Mouse (Mus musculus): Measurements from ENCODE around the gene Olfr430. TPM values are rescaled to one million over a fixed set of nuclear protein-coding genes. Genes with fewer than 3 reads are reported as not detected.
"Not testable (repeated sequence)": the region's sequence is repeated elsewhere in the genome, so short reads cannot be mapped to it uniquely, and the experiment has no call there.

The Olfr430 gene
- polyA plus RNA-seq (2014; fragmentation: Nextera tagmentation; extraction: Ambion mirVana) = not detected in 2 replicates

DNA sequence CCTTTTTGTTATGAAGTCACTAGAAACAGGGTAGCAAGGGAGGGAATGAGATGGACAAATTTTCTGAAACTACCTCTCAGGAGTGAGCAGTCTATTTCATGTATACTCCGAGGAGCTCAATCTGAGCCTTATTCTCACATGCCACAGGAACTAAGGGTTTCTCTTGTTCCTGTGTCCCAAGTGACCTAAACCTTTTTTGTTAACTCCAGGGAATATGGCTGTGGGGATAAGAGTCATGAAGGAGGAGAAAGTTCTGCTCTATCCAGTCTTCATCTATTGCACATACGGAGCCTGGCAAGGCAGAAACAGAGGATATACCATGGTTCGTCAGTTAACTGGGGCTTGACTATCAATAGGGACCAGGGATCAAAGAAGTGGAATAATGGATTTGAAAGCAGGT, at the start of gene Olfr430:
TSS of gene Olfr430 (plus strand) at position 301 of the 400 bp plus-strand sequence.
- Histone ChIP-seq H3K4me3 (replicated peaks; ENCODE audit: low read depth, low read length) (no peak within 1 kb of the TSS), H3K27me3 (ENCODE audit: control insufficient read depth, insufficient read depth, low read length) (no peaks in the 10 kb centered on the region), H3K36me3 (ENCODE audit: control insufficient read depth, insufficient read depth, low read length) (no peaks in the 10 kb centered on the region), H3K9me3 (ENCODE audit: control insufficient read depth, low read length) (no peaks in the 10 kb centered on the region), H3K4me1 (ENCODE audit: control insufficient read depth, insufficient read depth, low read length) (no peaks in the 10 kb centered on the region), H3K27ac (replicated peaks; ENCODE audit: low read depth, low read length) (no peak within 1 kb of the TSS), H3K9ac (replicated peaks; ENCODE audit: low read length) (no peak within 1 kb of the TSS), H3K4me2 (ENCODE audit: low read length) (no peak within 1 kb of the TSS)
- 86% methylated on average over 3 of the region's 3 CpGs for WGBS
- ATAC-seq (ENCODE audit: low FRiP score, low TSS enrichment) (no peak), DNase-seq (no peak)

DNA sequence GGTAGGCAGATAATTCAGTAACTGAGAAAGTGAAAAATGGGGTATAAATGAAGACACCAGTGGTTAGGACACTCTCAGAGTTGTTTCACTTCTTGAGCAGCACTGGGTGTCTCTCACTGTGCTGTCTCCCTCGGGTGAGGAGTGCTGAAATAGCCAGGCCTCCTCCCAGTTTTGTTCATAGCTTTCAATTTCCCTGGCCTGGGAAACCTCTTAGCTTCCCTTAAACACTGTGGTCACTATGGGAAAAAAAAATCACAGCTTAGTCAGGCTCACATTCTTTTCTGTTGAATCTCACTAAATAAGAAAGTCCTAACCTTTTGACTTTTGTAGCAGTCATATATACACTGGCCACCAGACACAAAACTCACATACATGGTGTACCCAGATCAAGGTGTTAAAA, 34.7 kb upstream of the Olfr430 start, which contains the start of gene Ifi205:
TSS of gene Ifi205 (minus strand) at position 113 of the 400 bp plus-strand sequence.
- WGBS = 42% methylated on average over 1 of the region's 1 CpGs
- Histone ChIP-seq H3K27me3 (ENCODE audit: control insufficient read depth, insufficient read depth, low read length) (no peaks in the 10 kb centered on the region), H3K27ac (replicated peaks; ENCODE audit: low read depth, low read length) (no peak within 1 kb of the TSS), H3K4me1 (ENCODE audit: control insufficient read depth, insufficient read depth, low read length) (no peaks in the 10 kb centered on the region), H3K36me3 (ENCODE audit: control insufficient read depth, insufficient read depth, low read length) (no peaks in the 10 kb centered on the region), H3K4me2 (ENCODE audit: low read length) (no peak within 1 kb of the TSS), H3K4me3 (replicated peaks; ENCODE audit: low read depth, low read length) (no peak within 1 kb of the TSS), H3K9ac (replicated peaks; ENCODE audit: low read length) (no peak within 1 kb of the TSS), H3K9me3 (ENCODE audit: control insufficient read depth, low read length) (no peaks in the 10 kb centered on the region)
- ATAC-seq (ENCODE audit: low FRiP score, low TSS enrichment) (no peak), DNase-seq (no peak)

GRCm38 (mm10) chr1:174035841-174036240, 30.6 kb upstream of the Olfr430 start:
- 74% methylated on average over 4 of the region's 4 CpGs for WGBS
- DNase-seq = peak; percentile 1

GRCm38 (mm10) chr1:174038480-174038879, 27.9 kb upstream of the Olfr430 start:
- ATAC-seq (ENCODE audit: low FRiP score, low TSS enrichment) (no peak), DNase-seq (no peak)
- no peaks in the 10 kb centered on the region for H3K27me3 ChIP-seq (ENCODE audit: control insufficient read depth, insufficient read depth, low read length)
- H3K4me1 ChIP-seq (ENCODE audit: control insufficient read depth, insufficient read depth, low read length) = no peaks in the 10 kb centered on the region
- no peak overlapping the region for H3K4me3 ChIP-seq (replicated peaks; ENCODE audit: low read depth, low read length)
- H3K9me3 ChIP-seq (ENCODE audit: control insufficient read depth, low read length) = no peaks in the 10 kb centered on the region
- H3K27ac ChIP-seq (replicated peaks; ENCODE audit: low read depth, low read length) = no peak overlapping the region
- 98% methylated on average over 3 of the region's 3 CpGs for WGBS
- no peak overlapping the region for H3K9ac ChIP-seq (replicated peaks; ENCODE audit: low read length)
- H3K36me3 ChIP-seq (ENCODE audit: control insufficient read depth, insufficient read depth, low read length) = no peaks in the 10 kb centered on the region
- H3K4me2 ChIP-seq (ENCODE audit: low read length) = no peak overlapping the region

More at GRCm38 (mm10) chr1:174035841-174036240, 30.6 kb upstream of the Olfr430 start:
- Histone ChIP-seq H3K36me3 (ENCODE audit: control insufficient read depth, insufficient read depth, low read length) (no peaks in the 10 kb centered on the region), H3K27me3 (ENCODE audit: control insufficient read depth, insufficient read depth, low read length) (no peaks in the 10 kb centered on the region), H3K9me3 (ENCODE audit: control insufficient read depth, low read length) (no peaks in the 10 kb centered on the region), H3K9ac (replicated peaks; ENCODE audit: low read length) (no peak overlapping the region), H3K4me1 (ENCODE audit: control insufficient read depth, insufficient read depth, low read length) (no peaks in the 10 kb centered on the region), H3K27ac (replicated peaks; ENCODE audit: low read depth, low read length) (no peak overlapping the region), H3K4me3 (replicated peaks; ENCODE audit: low read depth, low read length) (no peak overlapping the region), H3K4me2 (ENCODE audit: low read length) (no peak overlapping the region)
- no peak for ATAC-seq (ENCODE audit: low FRiP score, low TSS enrichment)

DNA sequence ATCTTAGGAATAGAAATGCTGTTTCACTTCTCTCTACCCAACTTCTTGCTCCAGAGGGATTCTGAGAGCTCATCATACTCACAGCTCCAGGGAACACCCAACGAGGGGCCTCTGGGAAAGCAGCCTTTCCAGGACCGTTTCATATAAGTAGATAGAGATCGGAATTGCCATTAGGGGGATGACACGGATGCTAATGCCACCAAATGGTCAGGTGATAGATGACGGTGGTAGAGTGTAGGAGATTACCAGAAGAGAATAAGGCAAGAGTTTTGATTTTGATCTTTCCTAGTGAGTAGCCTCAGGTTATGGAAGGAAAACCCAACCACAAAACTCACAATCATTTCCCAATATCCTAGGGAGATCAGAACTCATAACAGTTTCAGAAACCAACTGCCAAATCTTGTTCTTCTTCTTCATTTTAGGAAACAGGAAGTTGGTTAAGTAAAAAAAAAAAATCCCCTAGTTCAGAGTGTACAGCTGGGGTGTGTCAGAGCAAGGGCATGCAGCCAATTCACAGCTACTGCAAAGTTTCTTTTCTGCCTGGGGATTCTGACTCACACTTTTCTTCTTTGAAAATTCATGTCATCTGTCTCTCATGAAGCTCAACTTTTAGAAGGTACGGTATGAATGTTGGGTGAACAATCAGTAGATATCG, 25.8 kb upstream of the Olfr430 start, which contains the start of gene Olfr433:
TSS of gene Olfr433 (plus strand) at position 183 of the 655 bp plus-strand sequence.
- DNase-seq = no peak
- 92% methylated on average over 7 of the region's 7 CpGs for WGBS
- Histone ChIP-seq H3K4me3 (replicated peaks; ENCODE audit: low read depth, low read length) (no peak within 1 kb of the TSS), H3K9ac (replicated peaks; ENCODE audit: low read length) (no peak within 1 kb of the TSS), H3K4me1 (ENCODE audit: control insufficient read depth, insufficient read depth, low read length) (no peaks in the 10 kb centered on the region), H3K9me3 (ENCODE audit: control insufficient read depth, low read length) (no peaks in the 10 kb centered on the region), H3K27me3 (ENCODE audit: control insufficient read depth, insufficient read depth, low read length) (no peaks in the 10 kb centered on the region), H3K27ac (replicated peaks; ENCODE audit: low read depth, low read length) (no peak within 1 kb of the TSS), H3K36me3 (ENCODE audit: control insufficient read depth, insufficient read depth, low read length) (no peaks in the 10 kb centered on the region), H3K4me2 (ENCODE audit: low read length) (no peak within 1 kb of the TSS)
- no peak for ATAC-seq (ENCODE audit: low FRiP score, low TSS enrichment)

DNA sequence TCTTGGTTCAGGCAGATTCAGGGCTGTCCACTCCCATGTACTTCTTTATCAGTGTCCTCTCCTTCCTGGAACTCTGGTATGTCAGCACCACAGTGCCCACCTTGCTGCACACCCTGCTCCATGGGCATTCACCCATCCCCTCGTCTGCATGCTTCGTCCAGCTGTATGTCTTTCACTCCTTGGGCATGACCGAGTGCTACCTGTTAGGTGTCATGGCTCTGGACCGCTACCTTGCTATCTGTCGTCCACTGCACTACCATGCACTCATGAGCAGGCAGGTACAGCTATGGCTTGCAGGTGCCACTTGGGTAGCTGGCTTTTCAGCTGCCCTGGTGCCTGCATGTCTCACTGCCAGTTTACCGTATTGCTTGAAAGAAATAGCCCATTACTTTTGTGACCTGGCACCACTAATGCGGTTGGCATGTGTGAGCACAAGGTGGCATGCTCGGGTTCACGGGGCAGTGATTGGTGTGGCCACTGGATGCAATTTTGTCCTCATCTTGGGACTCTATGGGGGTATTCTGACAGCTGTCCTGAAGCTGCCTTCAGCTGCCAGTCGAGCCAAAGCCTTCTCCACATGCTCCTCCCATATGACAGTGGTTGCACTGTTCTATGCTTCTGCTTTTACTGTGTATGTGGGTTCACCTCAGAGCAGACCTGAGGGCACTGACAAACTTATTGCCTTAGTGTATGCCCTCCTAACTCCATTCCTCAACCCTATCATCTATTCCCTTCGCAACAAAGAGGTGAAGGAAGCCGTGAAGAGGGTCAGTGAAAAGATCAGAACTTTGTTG, 24.1 kb upstream of the Olfr430 start:
- H3K27me3 ChIP-seq (ENCODE audit: control insufficient read depth, insufficient read depth, low read length); H3K27ac ChIP-seq (replicated peaks; ENCODE audit: low read depth, low read length); H3K4me3 ChIP-seq (replicated peaks; ENCODE audit: low read depth, low read length); ATAC-seq (ENCODE audit: low FRiP score, low TSS enrichment); H3K36me3 ChIP-seq (ENCODE audit: control insufficient read depth, insufficient read depth, low read length); H3K9ac ChIP-seq (replicated peaks; ENCODE audit: low read length); H3K4me2 ChIP-seq (ENCODE audit: low read length); DNase-seq; H3K9me3 ChIP-seq (ENCODE audit: control insufficient read depth, low read length); H3K4me1 ChIP-seq (ENCODE audit: control insufficient read depth, insufficient read depth, low read length): not testable (repeated sequence)
- WGBS = 94% methylated on average over 12 of the region's 12 CpGs

DNA sequence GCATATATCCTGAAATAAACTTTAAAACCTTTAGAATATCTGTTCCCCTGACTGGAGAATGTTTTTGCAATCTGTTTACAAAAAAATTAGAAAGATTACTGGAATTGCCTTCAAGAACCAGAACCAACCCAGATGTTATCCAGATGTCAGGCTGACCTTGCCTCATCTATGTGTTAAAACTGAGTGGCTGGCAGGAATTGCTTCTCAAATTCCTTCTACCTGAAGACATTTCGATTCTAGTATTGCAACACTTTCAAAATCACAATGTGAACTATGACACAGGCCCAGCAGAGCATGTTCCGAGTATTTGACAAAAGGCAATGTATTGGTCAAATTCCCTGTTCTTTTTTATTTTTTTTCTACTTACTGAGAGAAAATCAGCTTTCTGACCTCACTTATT, 22.0 kb upstream of the Olfr430 start:
- Histone ChIP-seq H3K27ac (replicated peaks; ENCODE audit: low read depth, low read length) (no peak overlapping the region), H3K9ac (replicated peaks; ENCODE audit: low read length) (no peak overlapping the region), H3K27me3 (ENCODE audit: control insufficient read depth, insufficient read depth, low read length) (no peaks in the 10 kb centered on the region), H3K4me2 (ENCODE audit: low read length) (no peak overlapping the region), H3K4me1 (ENCODE audit: control insufficient read depth, insufficient read depth, low read length) (no peaks in the 10 kb centered on the region), H3K4me3 (replicated peaks; ENCODE audit: low read depth, low read length) (no peak overlapping the region), H3K36me3 (ENCODE audit: control insufficient read depth, insufficient read depth, low read length) (no peaks in the 10 kb centered on the region), H3K9me3 (ENCODE audit: control insufficient read depth, low read length) (no peaks in the 10 kb centered on the region)
- no peak for DNase-seq
- 77% methylated on average over 2 of the region's 2 CpGs for WGBS
- ATAC-seq (ENCODE audit: low FRiP score, low TSS enrichment) = no peak

- H3K4me1 ChIP-seq (ENCODE audit: control insufficient read depth, insufficient read depth, low read length); H3K27me3 ChIP-seq (ENCODE audit: control insufficient read depth, insufficient read depth, low read length); H3K4me3 ChIP-seq (replicated peaks; ENCODE audit: low read depth, low read length); ATAC-seq (ENCODE audit: low FRiP score, low TSS enrichment); H3K4me2 ChIP-seq (ENCODE audit: low read length); H3K9ac ChIP-seq (replicated peaks; ENCODE audit: low read length); H3K27ac ChIP-seq (replicated peaks; ENCODE audit: low read depth, low read length); H3K9me3 ChIP-seq (ENCODE audit: control insufficient read depth, low read length); H3K36me3 ChIP-seq (ENCODE audit: control insufficient read depth, insufficient read depth, low read length); DNase-seq: not testable (repeated sequence)
- WGBS = 86% methylated on average over 6 of the region's 6 CpGs
These were observed 18.2 kb upstream of the Olfr430 start for GRCm38 (mm10) chr1:174048227-174048626.

Measured in midbrain, embryonic 14.5 days (tissue).